ENCODE assay signal across 29 mouse cellular contexts in genomic region chr3:95887596-95887995, GRCm38 (mm10). TPM values are rescaled to one million over a fixed set of nuclear protein-coding genes. Genes with fewer than 3 reads are reported as not detected.
DNase-seq lines count a peak whose midpoint lies in the region; ATAC-seq and TF ChIP-seq lines count a peak whose summit lies in the region.
"Had no signal": no experiment of that assay in that cellular context is flagged by ENCODE, and none has a peak within 500 bp of the region (broad histone marks: within the 10 kb centered on the region; RNA-seq: fewer than 3 reads in every experiment).

No protein-coding gene starts in this region.

- H3K9me3 ChIP-seq in kidney, embryonic 15.5 days (replicated peaks): no peaks in the 10 kb centered on the region
- no peaks in the 10 kb centered on the region for H3K9me3 ChIP-seq in intestine, postnatal 0 days (ENCODE audit: control insufficient read depth)
- no peaks in the 10 kb centered on the region for H3K9me3 ChIP-seq in kidney, embryonic 16.5 days (ENCODE audit: low read length)
- H3K9me3 ChIP-seq in forebrain, embryonic 14.5 days (replicated peaks; ENCODE audit: control insufficient read depth, low read length): no peaks in the 10 kb centered on the region
- H3K9me3 ChIP-seq: forebrain, embryonic 12.5 days; hindbrain, embryonic 12.5 days; liver, embryonic 12.5 days; midbrain, embryonic 10.5 days; midbrain, embryonic 15.5 days; neural tube, embryonic 15.5 days had no signal

- H3K27ac ChIP-seq in kidney, embryonic 15.5 days: no peak overlapping the region
- H3K27ac ChIP-seq in intestine, postnatal 0 days (ENCODE audit: low read depth, low read length): no peak overlapping the region
- no peak overlapping the region for H3K27ac ChIP-seq in kidney, embryonic 16.5 days (ENCODE audit: low read length)
- no peak overlapping the region for H3K27ac ChIP-seq in forebrain, embryonic 14.5 days (ENCODE audit: low read depth, low read length)
- H3K27ac ChIP-seq: forebrain, embryonic 12.5 days; hindbrain, embryonic 12.5 days; hindbrain, postnatal 0 days; liver, embryonic 12.5 days; midbrain, embryonic 10.5 days; midbrain, embryonic 15.5 days; neural tube, embryonic 15.5 days had no signal

- no peak overlapping the region for H3K9ac ChIP-seq in kidney, embryonic 15.5 days
- no peak overlapping the region for H3K9ac ChIP-seq in intestine, postnatal 0 days (ENCODE audit: low read depth, low read length)
- H3K9ac ChIP-seq in kidney, embryonic 16.5 days (replicated peaks; ENCODE audit: low read length): no peak overlapping the region
- H3K9ac ChIP-seq in forebrain, embryonic 14.5 days (ENCODE audit: low read length): no peak overlapping the region
- H3K9ac ChIP-seq: forebrain, embryonic 12.5 days; hindbrain, embryonic 12.5 days; liver, embryonic 12.5 days; midbrain, embryonic 15.5 days; neural tube, embryonic 15.5 days had no signal

- WGBS in kidney, embryonic 15.5 days: 53% methylated on average over 4 of the region's 4 CpGs
- 57% methylated on average over 4 of the region's 4 CpGs for WGBS in intestine, postnatal 0 days
- WGBS in kidney, embryonic 16.5 days: 44% methylated on average over 4 of the region's 4 CpGs
- 80% methylated on average over 4 of the region's 4 CpGs for WGBS in forebrain, embryonic 14.5 days

- peak; percentile 72 for DNase-seq in kidney, adult 11 months
- DNase-seq in kidney, postnatal 36 days: peak; percentile 72 to 77
- DNase-seq in forebrain, embryonic 14.5 days (ENCODE audit: low spot score): no peak
- no peak for DNase-seq in spleen, postnatal 36 days (ENCODE audit: low spot score in 2 of 2)
- DNase-seq: adrenal gland, adult 8-10 months; cerebellum, adult 2 months; cerebellum, postnatal 14 days; gastrocnemius, postnatal 25 days; heart, postnatal 36 days; layer of hippocampus, adult 9-11 months; lung, adult 18-20 months; lung, postnatal 10 days; retina, postnatal 1 day; right cerebral cortex, postnatal 14 days; spleen, adult 18-20 months; thymus, adult 2 months; thymus, postnatal 4 days had no signal

- no peak for TF ChIP-seq CTCF in intestine, postnatal 0 days (IDR thresholded peaks at IDR 0.05; ENCODE audit: low read depth)

- no peak overlapping the region for H3K4me3 ChIP-seq in kidney, embryonic 15.5 days (replicated peaks)
- H3K4me3 ChIP-seq in intestine, postnatal 0 days (ENCODE audit: low read depth, low read length): no peak overlapping the region
- no peak overlapping the region for H3K4me3 ChIP-seq in kidney, embryonic 16.5 days (ENCODE audit: low read length)
- no peak overlapping the region for H3K4me3 ChIP-seq in forebrain, embryonic 14.5 days (ENCODE audit: low read depth, low read length)
- H3K4me3 ChIP-seq: forebrain, embryonic 12.5 days; hindbrain, embryonic 12.5 days; liver, embryonic 12.5 days; midbrain, embryonic 10.5 days; midbrain, embryonic 15.5 days; neural tube, embryonic 15.5 days had no signal

- no peak overlapping the region for H3K4me2 ChIP-seq in kidney, embryonic 15.5 days
- no peak overlapping the region for H3K4me2 ChIP-seq in intestine, postnatal 0 days (replicated peaks; ENCODE audit: low read depth)
- no peak overlapping the region for H3K4me2 ChIP-seq in kidney, embryonic 16.5 days (replicated peaks; ENCODE audit: low read depth, low read length)
- H3K4me2 ChIP-seq in forebrain, embryonic 14.5 days (ENCODE audit: low read length): no peak overlapping the region
- H3K4me2 ChIP-seq: forebrain, embryonic 12.5 days; heart, embryonic 11.5 days; hindbrain, embryonic 12.5 days; liver, embryonic 12.5 days; midbrain, embryonic 15.5 days; neural tube, embryonic 15.5 days had no signal

- no peak; the same call in 1 of the 2 replicates for ATAC-seq in kidney, embryonic 15.5 days (replicated peaks; ENCODE audit: low FRiP score)
- ATAC-seq in intestine, postnatal 0 days: 0 out of 2 replicates have a peak, but pooled peaks have one; percentile 10
- ATAC-seq in kidney, embryonic 16.5 days (ENCODE audit: low FRiP score, low TSS enrichment): peak; percentile 64; the same call in 1 of the 2 replicates
- ATAC-seq in forebrain, embryonic 14.5 days: no peak
- ATAC-seq: hindbrain, postnatal 0 days; liver, embryonic 12.5 days; midbrain, embryonic 15.5 days had no signal

- no peaks in the 10 kb centered on the region for H3K27me3 ChIP-seq in kidney, embryonic 15.5 days
- H3K27me3 ChIP-seq in intestine, postnatal 0 days (replicated peaks; ENCODE audit: control insufficient read depth, insufficient read depth, low read length): no peaks in the 10 kb centered on the region
- H3K27me3 ChIP-seq in kidney, embryonic 16.5 days (ENCODE audit: insufficient read depth, low read length): no peaks in the 10 kb centered on the region
- H3K27me3 ChIP-seq in forebrain, embryonic 14.5 days (replicated peaks; ENCODE audit: control insufficient read depth, insufficient read depth, low read length): no peaks in the 10 kb centered on the region; the same call in 1 of the 2 replicates
- H3K27me3 ChIP-seq: midbrain, embryonic 15.5 days; neural tube, embryonic 15.5 days had no signal

- H3K4me1 ChIP-seq in kidney, embryonic 15.5 days: peaks cover 44% of the 10 kb centered on the region
- H3K4me1 ChIP-seq in intestine, postnatal 0 days (replicated peaks; ENCODE audit: control insufficient read depth, insufficient read depth, low read length): no peaks in the 10 kb centered on the region
- H3K4me1 ChIP-seq in kidney, embryonic 16.5 days (ENCODE audit: insufficient read depth, low read length): peaks cover 31% of the 10 kb centered on the region
- peaks cover 4% of the 10 kb centered on the region for H3K4me1 ChIP-seq in forebrain, embryonic 14.5 days (ENCODE audit: control insufficient read depth, insufficient read depth, low read length)

- H3K36me3 ChIP-seq in kidney, embryonic 15.5 days: peaks cover 14% of the 10 kb centered on the region; the same call in 1 of the 2 replicates
- no peaks in the 10 kb centered on the region; the same call in 1 of the 2 replicates for H3K36me3 ChIP-seq in intestine, postnatal 0 days (ENCODE audit: control insufficient read depth, insufficient read depth)
- no peaks in the 10 kb centered on the region for H3K36me3 ChIP-seq in kidney, embryonic 16.5 days (ENCODE audit: insufficient read depth, low read length)
- H3K36me3 ChIP-seq in forebrain, embryonic 14.5 days (ENCODE audit: control insufficient read depth, insufficient read depth, low read length): no peaks in the 10 kb centered on the region
- H3K36me3 ChIP-seq: forebrain, embryonic 12.5 days; hindbrain, embryonic 12.5 days; liver, embryonic 12.5 days; midbrain, embryonic 10.5 days; midbrain, embryonic 15.5 days; neural tube, embryonic 15.5 days had no signal

RNA-seq across cellular contexts. Expression of gene BC028528, which starts 4.2 kb away (rescaled TPM):
- polyA plus RNA-seq in kidney, embryonic 15.5 days (2015; fragmentation: Nextera tagmentation; extraction: Ambion mirVana): 38.0 and 42.3 TPM in 2 replicates
- 10.9 and 11.9 TPM in 2 replicates for polyA plus RNA-seq in intestine, postnatal 0 days (2015; fragmentation: Nextera tagmentation; extraction: Ambion mirVana)
- polyA plus RNA-seq in kidney, embryonic 16.5 days (2015; fragmentation: Nextera tagmentation; extraction: Ambion mirVana): 38.8 and 45.7 TPM in 2 replicates
- polyA plus RNA-seq in forebrain, embryonic 14.5 days (2014; fragmentation: Nextera tagmentation; extraction: Ambion mirVana): 13.1 and 15.4 TPM in 2 replicates
- polyA plus RNA-seq: G1E had no signal

RNA-seq across cellular contexts. Expression of gene Ciart, which starts 5.5 kb away (rescaled TPM):
- 5.9 and 6.6 TPM in 2 replicates for polyA plus RNA-seq in kidney, embryonic 15.5 days (2015; fragmentation: Nextera tagmentation; extraction: Ambion mirVana)
- polyA plus RNA-seq in intestine, postnatal 0 days (2015; fragmentation: Nextera tagmentation; extraction: Ambion mirVana): 1.3 and 2.1 TPM in 2 replicates
- polyA plus RNA-seq in kidney, embryonic 16.5 days (2015; fragmentation: Nextera tagmentation; extraction: Ambion mirVana): 5.8 and 6.0 TPM in 2 replicates
- 2.7 and 2.8 TPM in 2 replicates for polyA plus RNA-seq in forebrain, embryonic 14.5 days (2014; fragmentation: Nextera tagmentation; extraction: Ambion mirVana)

RNA-seq across cellular contexts. Expression of gene Aph1a, which starts 6.2 kb away (rescaled TPM):
- polyA plus RNA-seq in kidney, embryonic 15.5 days (2015; fragmentation: Nextera tagmentation; extraction: Ambion mirVana): 37.4 and 40.8 TPM in 2 replicates
- polyA plus RNA-seq in intestine, postnatal 0 days (2015; fragmentation: Nextera tagmentation; extraction: Ambion mirVana): 42.2 and 52.4 TPM in 2 replicates
- 41.3 and 44.1 TPM in 2 replicates for polyA plus RNA-seq in kidney, embryonic 16.5 days (2015; fragmentation: Nextera tagmentation; extraction: Ambion mirVana)
- 48.8 and 51.7 TPM in 2 replicates for polyA plus RNA-seq in forebrain, embryonic 14.5 days (2014; fragmentation: Nextera tagmentation; extraction: Ambion mirVana)

RNA-seq across cellular contexts. Expression of gene Mrps21, which starts 16.3 kb away (rescaled TPM):
- polyA plus RNA-seq in kidney, embryonic 15.5 days (2015; fragmentation: Nextera tagmentation; extraction: Ambion mirVana): 404 and 412 TPM in 2 replicates
- 353 and 369 TPM in 2 replicates for polyA plus RNA-seq in intestine, postnatal 0 days (2015; fragmentation: Nextera tagmentation; extraction: Ambion mirVana)
- polyA plus RNA-seq in kidney, embryonic 16.5 days (2015; fragmentation: Nextera tagmentation; extraction: Ambion mirVana): 355 and 371 TPM in 2 replicates
- polyA plus RNA-seq in forebrain, embryonic 14.5 days (2014; fragmentation: Nextera tagmentation; extraction: Ambion mirVana): 280 and 333 TPM in 2 replicates

RNA-seq across cellular contexts. Expression of gene Car14, which starts 16.9 kb away (rescaled TPM):
- 17.3 and 22.5 TPM in 2 replicates for polyA plus RNA-seq in kidney, embryonic 15.5 days (2015; fragmentation: Nextera tagmentation; extraction: Ambion mirVana)
- 0.90 TPM in 2 replicates for polyA plus RNA-seq in intestine, postnatal 0 days (2015; fragmentation: Nextera tagmentation; extraction: Ambion mirVana)
- 21.0 and 22.5 TPM in 2 replicates for polyA plus RNA-seq in kidney, embryonic 16.5 days (2015; fragmentation: Nextera tagmentation; extraction: Ambion mirVana)
- polyA plus RNA-seq in forebrain, embryonic 14.5 days (2014; fragmentation: Nextera tagmentation; extraction: Ambion mirVana): 15.5 and 19.9 TPM in 2 replicates
- polyA plus RNA-seq: G1E had no signal

Comparison
In these comparisons a context has a peak if more than half of its experiments do, and no peak if none do; other contexts are left out.
1. ATAC-seq: peak in intestine, postnatal 0 days (single experiment) and kidney, embryonic 16.5 days (single experiment); none in kidney, embryonic 15.5 days (single experiment) and forebrain, embryonic 14.5 days (single experiment).
2. DNase-seq: peak in kidney, adult 11 months (single experiment) and kidney, postnatal 36 days (2 of 2); none in forebrain, embryonic 14.5 days (single experiment) and spleen, postnatal 36 days (0 of 2).